Mouse (Mus musculus) heart, postnatal 0 days (tissue): ENCODE results near the gene Cd2ap. TPM values are rescaled to one million over a fixed set of nuclear protein-coding genes. Genes with fewer than 3 reads are reported as not detected.
A peak's percentile ranks its signal among the peaks of the same experiment; 100 is the strongest.

ENCODE experiments used
- ATAC-seq: fragments of 200-750 bp; cut with Nextera tagmentation; 2 replicates; pipeline ENCODE4 v1.8.0; 2017; ENCODE audit warnings: low read depth, moderate number of reproducible peaks, moderate library complexity; ENCODE audit not compliant: insufficient read depth
- DNase-seq: peaks from one replicate; pipeline ENCODE4 v3.0.0-alpha.2; 2016; ENCODE audit warnings: low spot score
- H3K27ac ChIP-seq: fragments of 300-500 bp; sonication (generic); 2 replicates; pipeline ENCODE4 v1.5.1; 2014; ENCODE audit warnings: low read depth, mild to moderate bottlenecking
- H3K27me3 ChIP-seq: fragments of 300-500 bp; sonication (generic); 2 replicates; pipeline ENCODE4 v1.6.1; 2014; ENCODE audit warnings: low read length, mixed read lengths; ENCODE audit not compliant: control insufficient read depth, insufficient read depth
- H3K36me3 ChIP-seq: fragments of 300-500 bp; sonication (generic); replicated peaks from 2 replicates; pipeline ENCODE4 v1.6.1; 2014; ENCODE audit warnings: low read length, mixed read lengths; ENCODE audit not compliant: control insufficient read depth, insufficient read depth
- H3K4me1 ChIP-seq: fragments of 300-500 bp; sonication (generic); 2 replicates; pipeline ENCODE4 v1.6.1; 2014; ENCODE audit warnings: antibody characterized with exemption; ENCODE audit not compliant: control insufficient read depth, insufficient read depth
- H3K4me2 ChIP-seq: fragments of 300-500 bp; sonication (generic); 2 replicates; pipeline ENCODE4 v1.6.1; 2014; ENCODE audit warnings: low read depth, mild to moderate bottlenecking, low read length, moderate library complexity
- H3K4me3 ChIP-seq: fragments of 300-500 bp; sonication (generic); 2 replicates; pipeline ENCODE4 v1.5.1; 2014; ENCODE audit warnings: low read depth, low read length
- H3K9ac ChIP-seq: fragments of 300-500 bp; sonication (generic); replicated peaks from 2 replicates; pipeline ENCODE4 v1.6.1; 2014; ENCODE audit warnings: low read depth, low read length, mixed read lengths
- H3K9me3 ChIP-seq: fragments of 300-500 bp; sonication (generic); replicated peaks from 2 replicates; pipeline ENCODE4 v1.6.1; 2016; ENCODE audit warnings: low read length; ENCODE audit not compliant: control insufficient read depth
- CTCF ChIP-seq: IDR thresholded peaks from 2 replicates; pipeline ENCODE4 v1.5.1; 2016; ENCODE audit warnings: antibody characterized with exemption, control low read depth, low read depth
- EP300 ChIP-seq: IDR thresholded peaks from 2 replicates; pipeline ENCODE4 v1.6.1; 2016; ENCODE audit warnings: antibody characterized with exemption, low read depth
- WGBS: fragments of 180-500 bp; shearing (Covaris S2); extraction: QIAGEN DNeasy Blood & Tissue Kit; methylation state at CpG from one replicate; pipeline ENCODE4 v1.1.7; 2014; 5-methylcytosine and 5-hydroxymethylcytosine counted together
- polyA plus RNA-seq: library from polyadenylated mRNA; unstranded; fragments of >200 nt; fragmentation: Nextera tagmentation; extraction: Ambion mirVana; gene quantifications from 2 replicates; pipeline ENCODE4 v1.2.1, GENCODE M21; 2015
- total RNA-seq: library from RNA; depleted of rRNA; stranded (reverse); fragments of >200 nt; gene quantifications from 2 replicates; pipeline ENCODE4 v1.2.3, GENCODE M21; 2014; ENCODE audit warnings: low replicate concordance; rRNA removed

Cd2ap gene
- total RNA-seq (20.2 and 24.3 TPM in 2 replicates), polyA plus RNA-seq (11.2 and 11.6 TPM in 2 replicates)

GRCm38 (mm10) chr17:42876001-42876903 lies at the start of gene Cd2ap:
Gene Cd2ap, minus strand, starts transcription at chr17:42876665.
- peak within 1 kb of the TSS; percentile 88 for H3K4me3 ChIP-seq
- no peak for TF ChIP-seq CTCF
- peak; percentile 64; the same call in 1 of the 2 replicates for TF ChIP-seq EP300
- H3K36me3 ChIP-seq: no peaks in the 10 kb centered on the region
- peak; percentile 91 for DNase-seq
- H3K9me3 ChIP-seq: no peaks in the 10 kb centered on the region
- peak within 1 kb of the TSS; percentile 99 for H3K27ac ChIP-seq
- peak; percentile 93 for ATAC-seq
- peak within 1 kb of the TSS; percentile 99 for H3K9ac ChIP-seq
- under 1% methylated on average over 75 of the region's 94 CpGs for WGBS
- no peaks in the 10 kb centered on the region for H3K27me3 ChIP-seq
- peaks cover 18% of the 10 kb centered on the region for H3K4me1 ChIP-seq
- peak within 1 kb of the TSS; percentile 94 for H3K4me2 ChIP-seq

GRCm38 (mm10) chr17:42924731-42925130 lies 48.3 kb upstream of the Cd2ap start:
- Histone ChIP-seq H3K4me1 (peaks cover 20% of the 10 kb centered on the region; the same call in 1 of the 2 replicates), H3K9ac (no peak overlapping the region), H3K36me3 (no peaks in the 10 kb centered on the region), H3K27me3 (no peaks in the 10 kb centered on the region), H3K9me3 (no peaks in the 10 kb centered on the region), H3K4me3 (no peak overlapping the region), H3K27ac (no peak overlapping the region), H3K4me2 (no peak overlapping the region)
- ATAC-seq: no peak
- no peak for TF ChIP-seq CTCF
- TF ChIP-seq EP300: no peak
- 90% methylated on average over 5 of the region's 5 CpGs for WGBS
- no peak for DNase-seq

- Histone ChIP-seq H3K9me3 (no peaks in the 10 kb centered on the region), H3K36me3 (no peaks in the 10 kb centered on the region), H3K27ac (no peak overlapping the region), H3K4me3 (no peak overlapping the region), H3K9ac (no peak overlapping the region), H3K4me1 (no peaks in the 10 kb centered on the region), H3K27me3 (no peaks in the 10 kb centered on the region), H3K4me2 (no peak overlapping the region)
- DNase-seq: no peak
- 32% methylated on average over 9 of the region's 9 CpGs for WGBS
- TF ChIP-seq CTCF (no peak), EP300 (no peak)
- ATAC-seq: no peak
These were observed 42.3 kb upstream of the Cd2ap start for GRCm38 (mm10) chr17:42918810-42919209.

GRCm38 (mm10) chr17:42914726-42915125 lies 38.3 kb upstream of the Cd2ap start:
- no peaks in the 10 kb centered on the region for H3K4me1 ChIP-seq
- H3K27ac ChIP-seq: no peak overlapping the region
- H3K4me2 ChIP-seq: no peak overlapping the region
- 76% methylated on average over 7 of the region's 7 CpGs for WGBS
- no peaks in the 10 kb centered on the region for H3K9me3 ChIP-seq
- no peak for ATAC-seq
- H3K36me3 ChIP-seq: no peaks in the 10 kb centered on the region
- no peak overlapping the region for H3K4me3 ChIP-seq
- DNase-seq: no peak
- no peak overlapping the region for H3K9ac ChIP-seq
- no peaks in the 10 kb centered on the region for H3K27me3 ChIP-seq
- no peak for TF ChIP-seq CTCF
- TF ChIP-seq EP300: no peak

GRCm38 (mm10) chr17:42912193-42912592 lies 35.7 kb upstream of the Cd2ap start:
- WGBS: 67% methylated on average over 6 of the region's 6 CpGs

More at GRCm38 (mm10) chr17:42912193-42912592, 35.7 kb upstream of the Cd2ap start:
- ATAC-seq: no peak
- Histone ChIP-seq H3K4me1 (no peaks in the 10 kb centered on the region), H3K9ac (no peak overlapping the region), H3K9me3 (no peaks in the 10 kb centered on the region), H3K4me3 (no peak overlapping the region), H3K27ac (no peak overlapping the region), H3K36me3 (no peaks in the 10 kb centered on the region), H3K4me2 (no peak overlapping the region), H3K27me3 (no peaks in the 10 kb centered on the region)
- no peak for TF ChIP-seq CTCF
- no peak for TF ChIP-seq EP300
- DNase-seq: no peak
